Mouse (Mus musculus) urinary bladder, adult 2 months (tissue): ENCODE results near the gene Txndc12. TPM values are rescaled to one million over a fixed set of nuclear protein-coding genes. Genes with fewer than 3 reads are reported as not detected.

Experiments
- polyA plus RNA-seq: library from polyadenylated mRNA; depleted of rRNA; stranded (reverse); fragments of >200 nt; gene quantifications from 2 replicates; pipeline ENCODE4 v1.2.3, GENCODE M21; 2012; rRNA removed

Txndc12 gene
- polyA plus RNA-seq, 1 experiment: 46.7 TPM

Other genes with a start within 250 kb of the Txndc12 start
- gene Cc2d1b, start 214.7 kb upstream of the Txndc12 start, polyA plus RNA-seq: 37.5 and 39.2 TPM in 2 replicates
- 0.12 and 0.13 TPM in 2 replicates for gene 3110021N24Rik, start 115.0 kb upstream of the Txndc12 start, polyA plus RNA-seq
- gene Zfyve9, start 53.8 kb upstream of the Txndc12 start, polyA plus RNA-seq: 5.0 and 7.6 TPM in 2 replicates
- gene Btf3l4, start 987 bp upstream of the Txndc12 start, polyA plus RNA-seq: 80.4 and 89.7 TPM in 2 replicates
- 22.8 and 26.0 TPM in 2 replicates for gene Kti12, start 13.2 kb downstream of the Txndc12 start, polyA plus RNA-seq
- gene A730015C16Rik, start 14.0 kb downstream of the Txndc12 start, polyA plus RNA-seq: 0.15 TPM in 1 of 2 replicates, not detected in the other
- 3.1 and 3.3 TPM in 2 replicates for gene Rab3b, start 44.5 kb downstream of the Txndc12 start, polyA plus RNA-seq
- 101 and 111 TPM in 2 replicates for gene Nrd1, start 166.1 kb downstream of the Txndc12 start, polyA plus RNA-seq